Mouse (Mus musculus) gastrocnemius, adult 8-10 months (tissue): ENCODE results near the gene Btbd11. TPM values are rescaled to one million over a fixed set of nuclear protein-coding genes. Genes with fewer than 3 reads are reported as not detected.

Source experiments
- DNase-seq, 2 experiments: peaks; one replicate each; pipeline ENCODE4 v3.0.0; 2022; ENCODE audit warnings: low spot score in 2 of 2
- total RNA-seq, 4 experiments: library from RNA; stranded (reverse); gene quantifications; 2 replicates each; pipeline ENCODE4 v1.2.4; 2022

The Btbd11 gene
- total RNA-seq, 4 experiments from 2014 or later = 0.29 to 0.75 (median 0.57) TPM

DNA sequence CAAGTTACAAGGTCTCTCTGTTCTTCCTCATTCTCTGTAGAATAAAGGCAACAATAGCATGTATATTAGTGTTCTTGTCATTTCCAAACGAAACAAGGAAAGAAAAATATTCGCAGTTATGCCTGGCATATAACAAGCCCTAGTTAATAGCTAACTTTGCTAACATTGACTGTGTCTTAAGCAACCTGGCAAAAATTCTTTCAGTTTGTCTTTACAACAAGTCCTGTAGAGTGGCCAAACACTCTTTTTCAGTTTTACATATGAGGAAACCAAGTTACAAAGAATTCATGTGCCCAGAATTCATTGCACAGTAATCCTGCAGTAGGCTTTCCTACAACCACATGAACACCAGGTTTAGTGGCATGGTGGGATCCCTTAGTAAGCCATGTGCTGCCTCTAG lies 203.4 kb downstream of the Btbd11 start:
- DNase-seq = no peak

DNA sequence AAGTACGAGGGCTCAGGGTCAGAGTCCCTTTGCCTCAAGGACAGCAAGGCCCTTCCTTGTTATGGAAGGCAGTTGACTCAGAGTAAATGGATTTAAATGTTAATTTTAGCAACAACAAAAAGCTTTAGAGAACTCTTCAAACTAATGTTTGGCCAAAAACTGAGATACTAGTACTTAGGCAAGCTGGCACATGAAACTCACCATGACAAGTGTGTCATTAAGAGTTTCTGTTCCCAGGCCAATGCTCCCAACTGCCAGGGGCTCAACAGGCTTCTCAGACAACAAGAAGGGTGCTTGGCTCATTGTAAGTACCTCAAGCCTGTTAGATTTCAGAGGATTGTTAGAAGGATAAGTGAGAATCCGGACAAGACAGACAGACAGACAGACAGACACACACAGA lies 204.7 kb downstream of the Btbd11 start:
- no peak for DNase-seq

DNA sequence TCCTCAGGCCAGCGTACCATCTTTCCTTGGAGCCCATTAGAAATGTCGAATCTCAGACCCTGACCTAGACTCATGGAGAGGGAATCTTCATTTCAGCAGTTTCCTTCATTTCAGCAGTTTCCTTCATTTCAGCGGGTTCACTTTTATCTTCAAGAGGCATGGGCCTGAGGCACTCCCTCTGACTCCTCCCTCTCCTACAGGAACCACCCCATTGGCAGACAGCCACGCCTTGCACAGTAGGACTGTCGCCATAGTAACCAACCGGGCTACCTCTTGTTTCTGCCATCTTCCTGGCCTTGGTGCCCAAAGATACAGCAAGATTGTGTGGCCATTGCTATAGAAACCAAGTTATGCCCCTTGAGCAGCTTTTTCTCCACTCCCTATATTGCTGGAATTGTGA lies 205.4 kb downstream of the Btbd11 start:
- DNase-seq = no peak

DNA sequence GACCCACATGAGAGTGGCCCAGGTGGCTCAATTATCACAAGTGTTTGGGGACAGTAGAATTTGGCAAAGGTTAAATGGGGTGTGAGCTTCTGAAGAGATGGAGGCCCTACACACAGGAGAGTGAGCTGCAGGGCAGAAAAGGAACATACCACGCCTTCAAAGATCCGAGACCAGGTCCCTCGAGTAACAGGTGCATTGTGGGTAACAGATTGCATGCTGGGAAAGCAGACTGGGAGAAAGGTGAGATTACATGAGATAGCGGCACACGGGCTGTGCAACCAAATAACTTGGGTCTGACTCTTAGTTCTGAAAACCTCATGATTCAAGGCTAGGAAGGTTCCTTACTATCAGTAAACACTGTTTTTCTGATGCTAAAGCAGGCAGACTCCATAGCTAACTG lies 209.7 kb downstream of the Btbd11 start:
- no peak for DNase-seq

DNA sequence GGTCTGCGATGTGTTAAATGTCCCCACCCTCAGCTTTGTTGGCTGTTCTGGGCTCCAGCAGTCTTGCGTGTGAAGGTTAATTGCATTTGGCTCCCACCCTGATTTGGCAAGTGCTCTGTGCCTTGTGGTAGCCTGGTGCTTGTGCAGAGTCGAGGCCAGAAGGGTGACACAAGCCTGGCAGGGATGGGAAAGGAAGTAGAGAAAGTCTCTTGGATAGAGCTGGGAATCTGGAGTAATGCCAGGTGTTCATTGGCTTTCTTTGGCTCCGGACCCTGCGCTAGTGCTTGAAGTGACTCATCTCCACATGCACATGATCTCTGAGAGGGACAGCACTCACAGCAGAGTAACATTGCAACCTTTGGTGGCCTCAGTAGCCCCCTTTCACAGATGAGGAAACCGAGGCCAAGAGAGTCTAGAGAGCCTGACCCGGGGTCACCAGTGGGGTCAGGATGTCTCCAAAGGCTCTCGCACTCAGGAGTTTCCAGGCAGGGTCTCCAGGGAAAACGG lies 211.5 kb downstream of the Btbd11 start:
- peak; percentile 16 to 24 for DNase-seq

DNA sequence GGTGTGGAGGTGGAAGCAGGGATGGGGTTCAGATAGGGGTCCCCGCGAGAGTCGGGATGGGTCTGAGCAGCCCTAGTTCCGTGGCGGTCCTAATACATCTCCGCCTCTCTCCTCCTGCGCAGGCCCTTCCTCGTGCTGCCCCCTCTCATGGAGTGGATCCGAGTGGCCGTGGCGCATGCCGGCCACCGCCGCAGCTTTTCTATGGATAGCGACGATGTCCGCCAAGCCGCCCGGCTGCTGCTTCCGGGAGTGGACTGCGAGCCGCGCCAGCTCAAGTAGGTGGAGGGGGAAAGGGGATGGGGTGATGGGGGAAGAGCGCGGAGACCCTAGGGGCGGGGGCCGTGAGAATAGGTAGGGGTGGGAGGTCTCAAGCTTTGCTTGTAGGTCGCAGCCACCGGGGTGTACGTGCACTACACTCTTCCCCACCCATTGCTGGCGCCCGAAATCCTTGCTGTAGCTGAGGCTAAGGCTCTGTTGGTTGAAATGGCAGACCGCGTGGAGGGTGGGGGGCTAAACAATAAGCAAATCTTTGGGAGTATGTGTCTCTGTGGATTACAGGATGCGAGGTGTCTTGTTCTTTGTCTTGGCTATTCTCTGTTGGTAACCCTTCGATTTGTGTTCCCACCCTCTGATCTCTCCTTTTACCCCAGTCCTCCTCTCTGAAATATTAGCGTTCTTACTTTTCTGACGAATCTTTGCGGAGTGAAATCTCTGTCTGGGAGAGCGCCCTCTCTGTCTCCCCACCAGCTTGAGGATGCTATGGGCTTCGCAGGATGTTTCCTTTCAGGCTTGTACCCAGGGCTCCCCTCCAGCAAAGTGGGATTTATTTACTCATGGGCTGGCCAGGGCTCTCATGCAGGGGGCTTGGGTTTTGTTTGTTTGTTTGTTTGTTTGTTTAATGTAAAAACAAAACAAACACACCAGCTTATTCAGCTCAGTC lies 212.3 kb downstream of the Btbd11 start:
- no peak for DNase-seq

DNA sequence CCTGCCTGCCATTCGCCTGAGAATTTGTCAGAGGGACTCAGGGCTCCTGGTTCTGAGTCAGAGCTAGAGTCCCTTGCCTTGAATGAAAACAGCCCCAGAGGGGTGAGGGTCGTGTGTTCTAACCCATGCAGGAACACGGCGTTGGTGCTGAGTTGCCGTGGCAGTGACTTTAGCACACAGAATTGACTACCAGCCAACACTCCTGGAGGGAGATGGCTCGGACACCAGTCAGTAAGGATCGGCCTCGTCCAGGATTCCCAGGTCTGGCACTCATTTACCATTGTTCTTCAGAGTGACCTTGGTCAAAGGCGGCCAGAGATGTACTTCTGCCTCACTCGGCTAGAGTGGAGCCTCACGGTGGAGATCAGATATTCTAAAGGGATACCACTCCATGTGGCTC lies 215.9 kb downstream of the Btbd11 start:
- no peak for DNase-seq

DNA sequence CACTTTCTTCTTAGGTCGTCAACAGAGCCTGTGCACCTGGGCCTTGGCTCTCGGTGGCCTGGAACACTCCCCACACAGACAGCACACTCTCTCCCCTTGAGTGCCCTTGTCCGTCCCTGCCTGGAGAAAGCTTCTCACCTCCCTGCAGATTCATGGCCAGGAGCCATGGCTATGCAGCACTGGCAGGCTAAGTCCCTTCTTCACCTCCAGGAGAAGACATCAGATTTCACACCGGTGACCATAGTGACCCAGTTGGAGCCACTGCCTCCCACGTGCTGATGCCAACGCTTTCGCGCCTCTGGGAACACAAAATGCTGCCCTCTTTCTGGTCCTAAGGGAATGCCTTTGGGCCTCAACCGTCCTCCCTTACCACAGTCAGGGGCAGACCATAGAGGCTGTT lies 217.9 kb downstream of the Btbd11 start:
- peak in 1 of 2 experiments; percentile 17 for DNase-seq

DNA sequence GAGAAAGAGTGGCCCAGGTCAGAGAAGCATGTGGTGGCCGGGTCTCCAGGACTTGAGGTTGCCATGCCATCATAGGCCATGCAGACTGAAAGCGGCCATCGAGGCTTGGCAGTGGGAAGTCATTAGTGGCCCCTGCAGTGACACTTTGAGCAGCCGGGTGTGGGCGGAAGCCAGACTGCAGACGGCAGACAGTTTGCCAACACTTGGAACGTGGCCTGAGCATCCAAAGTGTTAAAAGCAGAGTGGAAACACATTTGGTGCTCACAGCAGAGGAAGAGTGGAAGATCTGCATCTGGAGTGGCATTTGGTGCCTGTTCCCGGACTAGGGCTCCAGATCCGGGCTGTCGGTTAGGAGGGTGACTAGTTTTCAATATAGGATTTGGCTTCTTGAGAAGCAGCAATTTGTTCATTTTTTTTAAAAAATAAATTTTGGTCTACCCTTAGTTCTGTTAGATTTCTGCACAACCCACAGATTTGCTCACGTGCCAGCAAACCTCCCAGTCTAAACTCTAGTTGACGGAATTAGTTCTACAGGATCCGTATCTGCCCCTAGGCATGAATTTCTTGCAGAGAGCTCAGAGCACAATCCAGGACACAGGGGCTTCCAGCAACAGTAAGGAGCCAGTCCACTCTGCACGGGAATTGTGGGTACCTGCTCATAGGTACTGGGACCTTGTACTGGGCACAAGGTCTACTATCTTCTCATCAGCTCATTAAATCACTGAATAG lies 222.1 kb downstream of the Btbd11 start:
- no peak for DNase-seq

DNA sequence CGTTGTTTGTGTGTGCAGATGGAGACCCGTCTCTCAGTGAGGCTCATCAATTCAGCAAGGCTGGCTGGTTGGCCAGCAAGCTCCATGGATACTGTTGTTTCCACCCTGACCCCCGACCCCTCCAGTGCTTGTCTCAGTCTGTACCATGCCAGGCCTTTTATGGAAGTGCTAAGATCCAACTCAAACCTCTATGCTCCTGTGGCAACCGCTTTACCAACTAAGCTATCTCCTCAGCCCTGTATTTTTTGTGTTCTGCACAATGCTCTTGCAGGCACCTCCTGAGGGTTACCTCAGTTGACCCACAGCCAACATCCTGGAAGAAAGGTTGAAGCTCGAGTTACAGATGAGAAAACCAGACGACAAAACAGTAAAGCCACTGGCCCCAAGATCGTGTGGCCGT lies 230.5 kb downstream of the Btbd11 start:
- DNase-seq = no peak

DNA sequence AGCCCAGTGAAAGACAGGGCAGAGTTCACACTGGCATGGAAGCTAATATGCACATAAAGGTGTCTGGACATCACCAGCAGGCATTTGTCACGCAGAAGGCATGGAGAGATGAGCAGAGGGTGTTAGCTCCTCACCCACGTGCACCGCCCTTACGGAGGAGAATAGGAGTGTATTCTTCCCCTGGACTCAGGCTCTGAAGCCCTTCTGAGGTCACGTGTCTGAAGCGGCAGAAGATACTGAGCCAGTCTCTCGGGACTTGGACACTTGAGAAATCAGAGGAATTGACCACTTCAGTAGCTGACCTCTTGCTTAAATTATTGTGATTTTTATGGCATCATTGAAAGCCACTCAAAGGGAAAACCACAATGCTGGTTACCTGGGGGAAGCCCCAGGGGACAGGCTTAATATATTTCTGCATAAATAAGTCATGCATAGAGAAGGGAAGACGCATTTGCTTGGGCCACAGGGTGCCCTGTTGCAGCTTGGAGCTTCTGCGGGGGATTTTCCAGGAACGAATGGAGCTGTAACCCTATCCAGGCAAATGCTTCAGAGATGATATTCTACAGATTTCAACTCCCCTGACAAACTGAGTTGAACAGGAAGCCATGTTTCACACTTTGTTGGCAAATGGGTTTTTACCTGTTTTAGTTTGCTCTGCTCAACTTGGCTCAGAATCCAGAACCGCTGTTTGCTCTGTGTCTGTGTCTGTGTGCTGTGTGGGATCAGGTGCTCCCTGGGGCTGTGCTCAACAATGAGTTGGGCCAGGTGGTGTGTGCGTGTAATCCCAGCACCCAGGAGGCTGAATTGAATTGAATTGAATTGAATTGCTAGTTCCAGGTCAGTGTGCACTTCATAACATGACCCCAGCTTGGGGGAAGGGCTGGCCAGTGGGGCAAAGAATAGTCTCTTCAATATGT lies 231.1 kb downstream of the Btbd11 start:
- DNase-seq = no peak

DNA sequence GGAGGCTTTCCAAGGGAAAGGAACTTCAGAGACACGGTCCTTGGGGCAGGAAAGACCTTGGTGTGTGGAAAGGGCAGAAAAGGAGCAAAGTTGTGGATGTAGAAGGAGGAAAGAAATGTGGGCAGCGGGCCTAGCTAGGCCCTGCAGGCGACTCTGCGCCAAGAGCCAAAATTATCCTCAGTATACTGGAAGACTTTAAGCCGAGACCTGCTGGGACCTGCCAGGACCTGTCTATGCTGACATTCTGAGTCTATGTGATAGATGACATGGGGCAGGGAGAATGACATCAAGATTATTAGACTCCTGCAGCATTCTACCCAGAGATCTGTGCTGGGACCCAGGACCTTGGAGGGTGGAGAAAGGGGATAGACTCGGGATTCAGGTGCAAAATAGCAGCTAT lies 234.5 kb downstream of the Btbd11 start:
- no peak for DNase-seq

DNA sequence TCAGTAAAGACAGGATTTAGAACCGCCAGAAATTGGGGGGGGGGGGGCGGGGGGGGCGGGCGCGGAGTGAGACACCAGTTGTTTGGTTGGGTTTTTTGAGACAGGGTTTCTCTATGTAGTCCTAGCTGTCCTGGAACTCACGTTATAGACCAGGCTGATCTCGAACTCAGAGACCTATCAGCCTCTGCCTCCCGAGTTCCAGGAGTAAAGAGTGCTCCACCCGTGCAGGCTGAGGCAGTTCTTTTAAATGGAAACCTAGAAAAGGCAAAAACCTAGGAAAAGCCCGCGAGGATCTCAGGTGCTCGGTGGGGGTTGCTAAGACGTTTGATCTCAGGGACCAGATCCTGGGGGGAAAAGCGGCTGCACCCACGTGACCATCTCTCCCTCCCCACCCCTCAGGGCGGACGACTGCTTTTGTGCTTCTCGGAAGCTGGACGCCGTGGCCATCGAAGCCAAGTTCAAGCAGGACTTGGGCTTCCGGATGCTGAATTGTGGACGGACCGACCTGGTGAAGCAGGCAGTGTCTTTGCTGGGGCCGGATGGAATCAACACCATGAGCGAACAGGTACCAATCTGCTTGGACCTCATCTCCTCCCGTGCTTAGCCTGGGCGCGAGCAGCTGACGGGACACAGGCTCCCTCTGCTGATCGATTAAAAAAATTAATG lies 238.0 kb downstream of the Btbd11 start:
- DNase-seq = peak in 1 of 2 experiments; percentile 6

DNA sequence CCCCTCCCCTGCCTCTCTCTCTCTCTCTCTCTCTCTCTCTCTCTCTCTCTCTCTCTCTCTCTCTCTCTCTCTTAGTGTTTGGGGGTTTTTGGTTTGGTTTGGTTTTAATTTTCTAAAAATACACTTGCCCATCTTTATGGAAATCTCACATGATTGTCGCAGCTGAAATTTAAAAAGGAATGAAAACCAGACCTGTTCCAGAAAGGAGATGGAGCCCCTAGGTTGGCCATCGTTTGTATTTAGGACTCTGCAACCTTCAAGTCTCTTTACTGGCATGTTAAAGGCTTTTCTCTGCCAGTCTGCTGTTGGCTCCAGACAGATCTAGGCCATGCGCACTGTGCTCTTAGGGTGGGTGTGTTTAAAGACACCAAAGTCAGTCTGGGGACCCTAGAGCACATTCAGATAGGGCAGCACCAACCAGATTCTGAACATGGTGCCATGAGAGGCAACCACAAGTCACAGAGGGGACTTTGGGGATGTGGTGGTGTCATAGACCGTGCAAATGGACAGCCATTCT lies 238.6 kb downstream of the Btbd11 start:
- DNase-seq = no peak

DNA sequence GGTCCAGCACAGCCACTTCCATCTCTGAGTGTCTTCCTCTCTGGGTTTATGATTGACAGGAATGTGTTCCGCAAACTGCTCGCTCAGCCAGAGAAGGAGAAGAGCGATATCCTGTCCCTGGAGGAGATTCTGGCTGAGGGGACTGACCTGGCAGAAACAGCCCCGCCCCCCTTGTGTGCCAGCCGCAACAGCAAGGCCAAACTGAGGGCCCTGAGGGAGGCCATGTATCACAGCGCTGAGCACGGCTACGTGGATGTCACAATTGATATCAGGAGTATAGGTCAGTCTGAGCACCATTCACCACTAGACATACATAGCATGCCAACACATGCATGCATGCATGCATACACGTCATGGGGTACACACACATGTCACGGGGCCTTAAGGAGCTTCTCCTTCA lies 245.4 kb downstream of the Btbd11 start:
- DNase-seq = no peak

DNA sequence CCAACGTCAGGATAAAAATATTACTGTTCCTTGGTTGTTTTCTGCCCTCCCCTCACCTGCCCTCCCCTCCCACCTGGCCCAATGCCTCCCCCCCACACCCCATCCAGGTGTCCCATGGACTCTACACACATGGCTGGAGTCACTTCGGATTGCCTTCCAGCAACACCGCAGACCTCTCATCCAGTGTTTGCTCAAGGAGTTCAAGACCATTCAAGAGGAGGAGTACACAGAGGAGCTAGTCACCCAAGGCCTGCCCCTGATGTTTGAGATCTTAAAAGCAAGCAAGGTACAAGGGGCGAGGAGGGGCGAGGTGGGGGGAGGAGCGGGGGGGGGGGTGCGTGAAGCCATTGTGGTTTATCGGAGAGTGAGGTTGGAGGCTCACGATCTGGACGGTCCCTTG lies 247.0 kb downstream of the Btbd11 start:
- no peak for DNase-seq

DNA sequence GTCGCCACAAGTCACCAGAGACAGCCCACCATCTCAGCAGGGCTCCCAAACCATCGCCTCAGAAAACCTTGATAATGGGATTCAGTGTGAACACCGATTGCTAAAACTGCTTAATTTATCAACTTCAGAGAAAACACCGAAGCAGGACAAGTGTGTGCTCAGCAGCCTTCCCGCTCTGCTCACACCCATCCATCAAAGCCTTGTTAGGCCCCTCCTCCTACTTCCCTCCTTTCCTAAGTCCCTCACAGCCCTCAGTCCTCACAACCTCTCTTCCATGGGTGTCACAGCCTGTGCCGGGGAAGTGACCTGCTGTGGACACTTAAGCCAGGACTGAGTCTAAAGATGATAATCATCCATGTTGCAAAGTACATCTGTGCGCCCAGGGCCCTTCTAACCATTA lies 251.0 kb downstream of the Btbd11 start:
- DNase-seq = no peak

DNA sequence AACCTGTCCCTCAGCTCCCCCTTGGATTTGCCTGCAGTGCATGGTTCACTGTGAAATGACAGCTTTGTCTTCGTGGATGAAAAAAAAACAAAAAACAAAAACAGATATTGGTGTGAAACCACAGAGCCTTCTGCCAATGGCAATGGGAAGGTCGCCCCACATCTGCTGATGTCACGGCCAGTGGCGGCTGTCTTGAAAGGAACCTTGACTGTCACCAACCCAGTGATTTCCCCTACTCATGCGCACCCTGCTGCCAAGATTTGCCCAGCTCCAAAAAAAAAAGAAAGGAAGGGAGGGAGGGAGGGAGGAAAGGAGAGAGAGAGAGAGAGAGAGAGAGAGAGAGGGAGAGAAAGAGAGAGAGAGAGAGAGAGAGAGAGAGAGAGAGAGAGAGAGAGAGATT lies 251.5 kb downstream of the Btbd11 start:
- DNase-seq = no peak

DNA sequence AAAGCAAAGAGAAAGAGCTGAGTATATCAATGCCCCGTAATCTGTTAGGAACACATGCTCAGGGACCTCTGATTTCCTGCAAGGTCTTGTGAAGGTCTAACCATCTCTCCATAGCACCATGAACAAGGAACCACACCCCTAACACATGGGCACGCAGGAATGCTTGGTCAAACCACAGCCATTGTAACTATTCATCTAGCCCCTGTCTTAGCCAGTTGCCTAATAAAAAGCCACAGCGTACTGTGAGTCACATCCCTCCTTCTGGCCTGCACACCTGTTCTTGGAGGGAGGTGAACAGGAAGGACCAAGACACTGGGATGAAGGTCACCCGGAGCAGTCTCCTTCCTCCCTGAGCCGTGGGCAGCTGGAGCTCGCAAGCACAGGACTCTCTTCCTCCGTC lies 253.0 kb downstream of the Btbd11 start:
- DNase-seq = no peak

DNA sequence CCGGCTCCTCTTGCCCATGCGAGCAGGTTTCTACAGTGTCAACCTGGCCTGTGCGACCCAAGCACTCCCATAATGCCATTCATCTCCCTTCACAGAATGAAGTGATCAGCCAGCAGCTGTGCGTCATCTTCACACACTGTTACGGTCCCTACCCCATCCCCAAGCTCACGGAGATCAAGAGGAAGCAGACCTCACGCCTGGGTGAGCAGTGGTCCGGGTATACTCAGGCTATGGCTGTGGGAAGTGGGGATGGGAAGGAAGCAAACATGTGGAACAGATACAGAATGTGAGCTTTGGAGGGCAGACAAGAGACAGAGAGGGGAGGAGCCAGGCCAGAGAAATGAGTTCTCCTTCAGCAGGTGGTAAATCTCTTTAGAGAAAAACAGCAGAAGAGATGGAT lies 253.8 kb downstream of the Btbd11 start:
- no peak for DNase-seq

DNA sequence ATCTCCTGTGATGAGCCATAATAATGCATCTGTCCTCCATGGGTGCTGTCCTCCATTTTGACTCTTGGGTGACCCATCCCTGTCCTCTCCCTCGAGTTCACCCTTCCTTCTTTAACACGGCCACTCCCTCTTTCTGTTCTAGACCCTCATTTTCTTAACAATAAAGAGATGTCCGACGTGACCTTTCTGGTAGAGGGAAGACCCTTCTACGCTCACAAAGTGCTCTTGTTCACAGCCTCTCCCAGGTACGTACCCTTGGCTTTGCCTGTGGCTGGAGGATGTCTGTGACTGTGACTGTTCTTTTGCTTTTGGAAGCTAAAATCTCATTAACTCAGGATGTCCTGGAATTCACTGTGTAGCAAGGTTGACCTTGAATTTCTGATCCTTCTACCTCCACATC lies 258.7 kb downstream of the Btbd11 start:
- DNase-seq = no peak
